Mouse (Mus musculus) heart, adult 11 months (tissue): ENCODE measurements around the gene Hnrnpa2b1.
A peak's percentile ranks its signal among the peaks of the same experiment; 100 is the strongest.

Experiments
- DNase-seq: peaks from one replicate; pipeline ENCODE4 v3.0.0; 2022

Hnrnpa2b1 gene

DNA sequence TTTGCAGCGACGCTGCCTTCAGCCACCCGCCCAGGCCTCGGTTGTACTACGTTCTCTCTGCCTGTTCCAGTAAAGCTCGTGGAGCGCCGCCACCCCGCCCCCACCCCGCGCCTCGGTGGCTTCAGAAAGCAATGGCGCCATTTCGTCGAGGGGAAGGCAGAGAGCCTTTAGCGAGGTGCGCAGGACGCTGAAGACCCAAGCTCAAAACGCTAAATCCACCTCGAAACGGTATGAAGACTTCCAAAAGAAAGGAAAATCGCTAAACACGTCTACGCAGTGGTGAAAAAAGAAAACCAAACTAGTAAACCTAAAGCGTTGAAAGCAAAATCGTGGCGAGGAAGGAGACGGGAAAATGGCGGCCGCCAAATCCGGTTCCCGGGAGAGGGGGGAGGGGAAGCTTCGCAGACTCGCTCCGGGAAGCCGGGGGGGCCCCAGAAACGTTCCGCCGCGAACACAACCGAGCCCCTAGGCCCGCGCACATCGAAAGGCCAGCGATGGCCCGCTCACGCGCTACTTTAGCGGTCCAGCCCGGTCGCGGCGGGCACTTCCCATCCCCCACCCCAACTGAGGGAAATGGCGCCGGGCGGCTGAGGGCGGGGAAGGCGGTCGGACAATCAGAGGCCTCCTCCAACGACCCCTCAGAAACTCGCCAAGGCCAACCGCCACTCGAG lies 668 bp downstream of the Hnrnpa2b1 start:
- peak; percentile 98 for DNase-seq

DNA sequence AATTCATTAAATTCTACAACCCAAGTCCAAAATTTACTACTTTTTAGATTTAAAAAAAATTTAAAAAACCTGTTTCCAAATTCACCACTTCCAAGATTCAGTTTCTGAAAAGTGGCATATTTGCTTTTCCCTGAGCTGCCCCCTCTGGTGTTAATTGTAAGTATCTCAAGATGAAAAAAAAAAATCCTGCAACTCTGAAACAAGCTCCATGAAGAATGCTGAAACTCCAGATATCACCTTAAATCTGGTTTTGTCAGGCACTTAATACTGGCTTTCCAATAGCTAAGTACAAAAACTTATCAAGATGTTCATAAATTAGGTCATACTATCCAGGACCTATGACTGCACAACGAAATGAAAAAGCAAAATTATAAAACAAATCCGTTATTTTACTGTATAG lies 2.0 kb downstream of the Hnrnpa2b1 start:
- no peak for DNase-seq

DNA sequence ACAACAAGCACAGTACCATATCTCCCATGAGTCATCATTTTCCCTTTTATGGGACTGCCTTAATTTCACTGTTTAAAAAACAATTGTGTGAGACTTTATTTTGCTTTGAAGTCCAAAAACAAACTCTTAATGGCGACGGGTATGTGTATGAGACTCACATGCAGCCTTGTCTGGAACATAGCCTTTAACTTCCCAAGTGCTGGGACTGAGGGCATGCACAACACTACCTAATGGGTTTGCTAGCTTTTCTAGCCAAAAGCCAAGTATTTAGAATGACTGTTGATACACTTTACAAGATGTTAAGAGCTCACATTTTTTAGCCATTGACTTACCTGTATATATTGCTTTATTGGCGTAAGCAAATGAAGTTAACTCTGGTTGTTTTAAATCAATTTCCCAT lies 9.3 kb downstream of the Hnrnpa2b1 start:
- DNase-seq = peak; percentile 40

DNA sequence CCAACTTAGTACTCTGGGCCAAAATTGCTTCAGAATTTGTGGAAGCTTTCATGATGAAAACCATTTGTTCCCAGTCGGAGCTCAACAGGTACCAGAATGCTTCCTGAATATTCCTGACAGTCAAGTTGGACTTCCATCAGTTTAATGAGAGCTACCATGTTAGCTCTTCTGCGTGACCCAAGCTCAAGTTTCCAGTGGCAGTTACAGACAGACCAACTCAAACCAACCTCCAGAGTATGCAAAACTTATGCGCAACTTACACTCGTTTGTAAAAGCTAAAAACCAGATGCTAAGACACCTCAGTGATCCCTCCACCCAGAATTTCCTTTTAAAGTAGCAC lies 9.7 kb downstream of the Hnrnpa2b1 start:
- DNase-seq = peak; percentile 40

DNA sequence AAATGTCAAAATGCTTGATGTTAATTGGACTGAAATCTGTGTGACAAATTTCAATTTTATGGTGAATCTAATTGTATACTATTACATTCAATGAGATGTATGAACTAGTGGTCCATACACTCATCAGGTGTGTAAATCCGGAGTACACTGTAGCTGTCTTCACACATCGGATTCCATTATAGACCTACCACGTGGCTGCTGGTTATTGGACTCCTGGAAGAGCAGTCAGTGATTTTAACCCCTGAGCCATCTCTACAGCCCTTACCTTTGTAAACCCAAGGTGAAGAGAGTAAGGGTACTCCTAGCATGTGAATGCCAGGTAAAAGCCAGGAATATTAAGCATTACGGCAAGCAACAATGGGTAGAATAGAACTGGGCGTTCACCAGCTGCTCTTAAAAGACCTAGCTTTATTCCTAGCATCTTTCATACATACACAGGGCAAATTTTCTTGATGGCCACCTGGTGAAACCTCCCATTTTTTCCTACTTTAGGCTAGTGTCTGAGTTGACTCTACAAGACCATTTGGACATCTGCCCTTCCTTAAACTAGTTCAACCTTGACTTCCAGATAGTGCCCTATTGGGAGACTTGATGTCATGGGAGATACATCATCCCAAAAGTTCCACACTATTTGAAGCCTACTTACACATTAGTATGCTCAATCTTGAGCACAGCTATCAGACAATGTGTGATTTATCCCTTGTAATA lies 10.2 kb downstream of the Hnrnpa2b1 start:
- DNase-seq = peak; percentile 82

DNA sequence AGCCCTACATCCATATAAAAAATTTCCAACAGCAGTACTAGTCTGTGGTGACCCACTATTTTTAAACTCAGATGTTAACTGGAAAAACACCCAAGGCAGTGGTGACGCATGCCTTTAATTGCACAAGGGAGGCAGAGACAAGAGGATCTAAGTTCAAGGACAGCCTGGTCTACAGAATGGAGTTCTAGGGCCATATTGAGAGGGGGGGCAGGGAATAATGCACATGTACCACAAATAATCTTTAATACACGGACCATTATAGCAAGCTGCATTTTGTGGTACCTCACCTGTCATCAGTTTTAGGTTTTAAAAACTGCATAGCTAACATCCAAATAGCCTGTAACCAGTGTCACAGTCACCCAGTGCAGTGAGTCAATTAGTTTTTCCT lies 10.8 kb downstream of the Hnrnpa2b1 start:
- peak; percentile 52 for DNase-seq

DNA sequence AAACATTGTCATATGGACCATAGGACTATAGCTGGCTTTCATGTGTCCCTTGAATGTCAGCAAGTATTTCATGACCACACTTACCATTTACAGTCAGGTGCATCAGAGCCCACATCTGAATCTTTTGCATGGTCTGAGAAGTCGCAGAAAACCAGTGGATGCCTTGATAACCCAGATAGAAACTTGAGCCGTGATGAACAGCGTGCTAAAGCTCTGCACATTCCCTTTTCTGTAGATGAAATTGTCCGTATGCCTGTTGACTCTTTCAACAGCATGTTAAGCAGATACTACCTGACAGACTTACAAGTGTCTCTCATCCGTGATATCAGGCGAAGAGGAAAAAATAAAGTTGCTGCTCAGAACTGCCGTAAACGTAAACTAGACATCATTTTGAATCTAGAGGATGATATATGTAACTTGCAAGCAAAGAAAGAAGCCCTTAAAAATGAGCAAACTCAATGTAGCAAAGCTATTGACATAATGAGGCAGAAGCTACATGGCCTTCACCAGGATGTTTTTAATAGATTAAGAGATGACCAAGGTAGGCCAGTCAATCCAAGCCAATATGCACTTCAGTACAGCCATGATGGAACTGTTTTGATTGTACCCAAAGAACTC lies 11.8 kb downstream of the Hnrnpa2b1 start:
- DNase-seq = peak; percentile 65

DNA sequence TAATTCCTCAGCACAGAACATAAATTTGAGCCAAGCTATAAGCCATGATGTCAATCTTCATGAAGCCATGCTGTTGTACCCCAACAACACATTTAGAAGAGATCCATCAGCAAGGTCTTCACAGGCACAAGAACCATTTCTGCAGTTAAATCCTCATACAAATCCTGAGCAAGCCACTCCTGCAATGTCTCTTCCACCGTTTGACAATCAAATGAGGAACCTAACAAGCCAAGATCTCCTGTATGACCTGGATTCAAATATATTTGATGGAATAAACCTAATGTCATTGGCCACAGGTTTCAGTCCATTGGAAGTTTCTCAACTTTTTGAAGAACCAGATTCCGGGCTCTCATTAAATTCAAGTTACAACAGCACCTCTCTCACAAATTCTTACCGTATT lies 12.4 kb downstream of the Hnrnpa2b1 start:
- DNase-seq = peak; percentile 80

DNA sequence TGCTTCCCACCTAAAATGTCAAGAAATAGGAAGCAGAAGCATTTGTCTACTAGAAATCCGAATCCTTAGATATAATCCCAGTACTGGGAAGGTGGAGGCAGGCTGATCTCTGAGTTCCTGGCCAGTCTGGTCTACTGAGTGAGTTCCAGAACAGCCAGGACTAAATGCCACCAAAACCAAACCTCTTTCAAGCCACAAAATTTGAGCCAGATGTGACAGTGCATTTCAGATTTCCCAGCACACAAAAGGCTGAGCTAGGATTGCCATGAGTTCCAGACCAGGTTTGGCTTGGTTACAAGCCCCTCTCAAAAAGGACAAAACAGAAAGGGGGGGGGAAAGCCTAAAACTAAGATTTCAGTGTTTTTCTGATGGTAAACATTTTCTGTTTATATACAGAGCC lies 13.5 kb downstream of the Hnrnpa2b1 start:
- DNase-seq = peak; percentile 56

DNA sequence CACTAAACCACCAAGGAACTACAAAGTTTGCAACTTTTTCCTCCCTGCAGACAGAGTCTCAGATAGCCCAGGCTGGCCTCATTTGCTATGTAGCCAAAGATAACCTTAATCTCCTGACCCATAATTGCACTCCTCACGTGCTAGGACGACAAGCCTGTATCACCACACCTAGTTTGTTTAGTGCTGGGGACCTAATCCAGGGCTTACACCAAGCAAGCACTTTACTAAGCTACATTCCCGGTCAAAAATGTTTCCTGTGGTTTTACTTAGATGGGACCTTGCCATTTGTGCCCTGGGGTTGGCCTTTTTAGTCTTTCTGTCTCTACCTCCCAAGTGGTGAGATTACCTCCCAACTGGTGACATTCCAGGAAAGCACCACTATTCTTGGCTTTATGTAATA lies 14.7 kb downstream of the Hnrnpa2b1 start:
- peak; percentile 60 for DNase-seq

DNA sequence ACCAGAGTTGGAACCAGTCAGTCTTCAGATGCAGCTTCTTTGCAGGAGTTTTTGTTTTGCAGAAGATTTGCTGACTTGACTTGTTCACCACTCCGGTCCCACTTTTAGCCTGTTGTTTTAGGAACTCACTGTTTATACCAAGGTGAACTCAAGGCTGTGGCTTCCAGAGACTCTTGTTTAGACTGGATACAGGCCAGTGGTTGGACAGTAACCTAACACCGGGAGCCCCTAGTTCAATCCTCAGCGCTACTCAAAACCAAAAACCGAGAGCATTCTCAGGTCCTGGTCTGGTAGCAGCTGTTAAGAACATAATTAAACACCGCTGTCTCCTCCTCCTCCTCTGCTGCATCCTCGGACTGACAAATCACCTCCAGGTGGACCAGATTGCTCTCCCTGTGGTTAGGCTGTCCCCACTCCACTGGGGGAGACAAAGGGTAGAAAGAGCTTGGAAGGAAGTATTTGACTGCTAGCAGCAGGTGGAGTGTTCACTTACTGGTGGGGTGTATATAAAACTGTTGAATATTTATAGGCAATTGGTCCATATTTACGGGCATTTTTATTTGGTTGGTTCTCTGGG lies 16.7 kb downstream of the Hnrnpa2b1 start:
- peak; percentile 82 for DNase-seq

DNA sequence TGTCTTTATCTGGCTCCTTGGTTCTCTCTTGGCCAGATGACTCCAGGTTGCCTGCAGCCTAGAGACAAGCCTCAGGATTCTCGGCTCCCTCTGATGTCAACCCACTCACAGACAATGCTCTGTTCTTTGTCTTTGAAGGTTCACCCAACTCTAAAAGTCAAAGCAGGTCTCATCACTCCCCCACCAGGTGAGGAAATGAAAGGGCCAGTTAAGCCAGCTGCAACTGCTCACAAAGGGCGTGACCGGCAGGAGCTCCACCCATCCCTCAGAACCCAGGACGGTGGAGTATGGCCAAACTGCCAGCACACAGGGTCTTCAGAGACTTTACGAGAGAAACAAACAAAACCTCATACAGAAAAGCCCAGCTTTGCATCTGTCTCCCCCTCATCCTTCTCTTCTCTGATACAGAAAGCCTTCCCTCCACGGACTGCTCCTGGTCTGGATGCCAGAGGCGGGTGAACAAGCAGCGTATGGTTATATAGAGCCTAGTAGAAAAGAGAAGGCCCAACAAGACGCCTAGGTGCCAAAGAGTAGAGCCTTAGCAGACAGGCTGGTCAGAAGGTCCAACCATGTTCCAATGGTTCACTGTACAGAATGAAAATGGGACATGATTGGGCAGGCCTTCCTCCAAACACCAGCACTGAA lies 27.4 kb downstream of the Hnrnpa2b1 start:
- peak; percentile 84 for DNase-seq

DNA sequence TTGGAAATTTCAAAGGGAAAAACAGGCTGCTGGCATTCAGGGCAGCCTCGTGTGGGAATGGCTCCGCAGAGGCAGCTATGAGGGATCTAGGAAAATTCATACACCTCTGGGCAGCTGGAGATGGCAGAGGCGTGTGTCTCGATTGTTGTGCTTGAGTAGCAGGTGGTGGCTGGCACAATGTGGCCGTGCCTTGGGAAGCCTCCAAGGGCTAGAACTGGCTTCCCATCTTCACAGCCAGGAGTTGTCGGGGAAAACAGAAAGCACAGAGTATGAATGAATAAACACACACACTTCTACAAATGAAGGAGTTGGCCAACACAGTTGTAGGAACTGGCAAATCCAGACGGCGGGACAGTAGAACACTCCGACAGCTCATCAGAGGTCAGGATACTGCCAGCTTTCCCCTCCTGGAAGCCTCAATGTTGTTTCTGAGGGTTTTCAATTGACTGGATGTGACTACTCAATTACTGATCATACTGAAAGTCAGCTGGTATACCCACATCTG lies 30.8 kb downstream of the Hnrnpa2b1 start:
- peak; percentile 71 for DNase-seq

DNA sequence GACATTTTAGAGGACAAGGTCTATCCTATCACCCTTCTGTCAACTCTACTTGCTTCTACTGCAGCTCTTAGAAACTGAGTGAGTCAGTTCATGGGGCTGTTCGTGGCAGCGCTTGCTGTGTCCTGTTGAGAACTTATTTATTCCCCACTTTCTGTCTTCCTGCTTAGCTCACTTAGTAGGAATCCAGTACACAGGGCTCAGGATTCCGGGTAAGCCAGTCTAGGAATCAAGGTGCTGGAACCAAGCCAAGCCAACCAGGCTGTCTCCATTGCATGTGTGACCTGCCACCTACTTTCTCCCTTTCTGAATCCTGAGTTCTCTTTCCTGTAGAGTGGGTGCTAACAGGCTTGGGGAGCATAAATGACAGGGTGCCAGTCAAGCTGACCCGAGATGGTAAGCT lies 32.0 kb downstream of the Hnrnpa2b1 start:
- DNase-seq = no peak

DNA sequence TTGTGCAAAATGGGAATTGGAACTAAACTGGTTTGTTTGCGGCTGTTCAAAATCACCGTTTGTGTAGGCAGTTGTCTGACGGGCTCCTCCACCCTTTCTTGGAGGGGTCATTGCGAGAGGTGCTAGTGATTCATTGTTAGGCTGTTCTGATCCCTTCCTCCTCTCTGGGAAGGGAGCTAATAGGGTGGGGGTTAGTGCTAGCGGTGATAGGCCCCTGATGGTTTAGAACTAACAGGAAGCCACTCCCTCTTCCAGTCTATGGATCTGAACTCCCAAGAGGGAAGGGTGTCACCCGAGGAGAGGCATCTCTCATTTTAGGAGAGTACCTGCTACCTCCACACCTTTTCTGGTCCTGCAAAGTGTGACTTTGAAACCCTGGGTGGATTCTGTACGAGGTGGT lies 35.4 kb downstream of the Hnrnpa2b1 start:
- no peak for DNase-seq

DNA sequence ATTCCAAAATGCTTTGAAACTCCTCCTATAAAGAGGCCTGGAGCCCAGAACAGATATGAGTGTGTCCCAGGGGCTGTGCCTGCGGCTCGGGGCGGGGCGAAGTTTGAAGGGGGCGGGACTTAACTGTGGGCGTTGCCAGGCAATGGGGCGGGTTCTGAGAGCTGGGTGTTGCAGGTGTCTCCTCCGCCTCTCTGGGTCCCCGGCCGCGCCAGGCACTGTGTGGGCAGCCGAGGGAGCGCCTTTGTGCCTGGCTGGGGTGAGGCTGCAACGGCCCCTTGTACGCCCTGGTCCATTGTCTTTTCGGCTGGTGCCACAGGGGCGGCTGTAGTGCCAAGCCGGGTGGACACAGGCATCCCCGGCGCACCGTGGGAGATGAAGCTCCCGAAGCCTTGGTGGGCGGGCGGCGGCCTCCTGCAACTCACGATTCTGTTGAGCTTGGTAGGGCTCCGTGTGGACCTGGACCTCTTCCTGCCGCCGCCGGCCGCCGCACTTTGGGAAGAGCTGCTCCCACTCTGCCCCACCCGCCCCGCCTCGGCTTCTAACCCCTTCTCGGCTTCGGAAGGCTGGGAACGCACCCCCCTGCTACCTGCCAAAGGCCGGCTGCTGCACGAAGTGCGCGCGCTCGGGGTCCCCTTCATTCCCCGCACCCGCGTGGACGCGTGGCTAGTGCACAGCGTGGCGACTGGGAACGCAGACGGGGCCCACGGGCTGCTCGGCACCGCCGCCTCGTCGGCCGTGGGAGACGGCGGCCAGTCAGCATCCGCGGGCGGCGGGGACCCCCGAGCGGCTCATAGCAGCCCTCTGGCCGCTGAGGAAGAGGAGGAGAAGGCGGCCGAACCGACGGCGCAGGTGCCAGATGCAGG lies 36.9 kb downstream of the Hnrnpa2b1 start, which contains the start of gene Nfe2l3:
Nfe2l3 (plus strand) TSS at position 136 of the 863 bp plus-strand sequence.
- peak; percentile 92 for DNase-seq

DNA sequence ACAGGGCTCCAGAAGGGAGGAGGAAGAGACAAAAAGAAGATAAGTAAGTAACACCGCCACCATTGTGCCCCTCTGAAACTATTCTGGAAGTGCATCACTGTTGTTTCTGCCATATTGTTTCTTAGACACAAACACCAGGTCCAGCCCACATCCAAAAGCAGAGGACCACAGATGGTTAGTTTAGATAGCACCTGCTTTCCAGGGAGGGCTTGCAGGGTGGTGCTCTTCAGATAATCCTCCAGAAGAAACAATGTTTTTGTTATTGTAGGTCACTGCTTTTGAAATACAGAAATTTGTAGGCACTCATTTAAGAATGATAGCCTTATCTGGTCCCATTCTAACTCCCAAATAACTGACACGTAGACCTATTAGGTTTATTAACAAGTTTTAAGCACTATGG lies 45.2 kb downstream of the Hnrnpa2b1 start:
- DNase-seq = no peak

DNA sequence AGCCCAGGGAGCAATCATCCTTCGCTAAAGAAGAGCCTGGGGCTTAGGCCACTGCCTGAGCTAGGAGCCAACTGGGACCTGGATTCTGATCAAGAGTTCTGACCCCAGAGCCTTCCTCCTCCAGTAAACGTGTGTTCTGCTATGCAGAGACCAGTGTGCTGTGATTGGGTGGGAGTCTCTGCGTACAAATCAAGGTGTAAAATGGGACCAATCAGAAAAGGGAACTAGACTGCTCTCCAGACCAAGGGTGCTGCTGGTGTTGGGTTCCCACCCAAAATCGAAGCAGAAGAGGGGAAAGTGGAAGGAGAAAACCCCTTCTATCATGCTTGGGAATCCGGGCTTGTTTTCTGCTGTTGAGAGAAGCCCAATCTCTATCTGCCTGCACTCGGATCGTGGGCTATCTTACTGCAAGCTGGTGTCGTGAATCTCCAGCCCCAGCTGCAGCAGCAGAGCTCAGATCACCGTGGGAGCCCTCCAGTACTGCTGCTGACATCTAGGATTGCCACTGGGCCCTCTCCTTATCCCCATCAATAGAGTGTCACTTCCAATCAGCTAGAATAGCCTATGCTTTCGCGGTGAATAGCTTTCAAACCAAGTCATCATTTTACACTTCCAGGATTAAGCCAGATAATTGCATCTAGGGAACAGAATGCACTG lies 46.1 kb downstream of the Hnrnpa2b1 start:
- DNase-seq = no peak

DNA sequence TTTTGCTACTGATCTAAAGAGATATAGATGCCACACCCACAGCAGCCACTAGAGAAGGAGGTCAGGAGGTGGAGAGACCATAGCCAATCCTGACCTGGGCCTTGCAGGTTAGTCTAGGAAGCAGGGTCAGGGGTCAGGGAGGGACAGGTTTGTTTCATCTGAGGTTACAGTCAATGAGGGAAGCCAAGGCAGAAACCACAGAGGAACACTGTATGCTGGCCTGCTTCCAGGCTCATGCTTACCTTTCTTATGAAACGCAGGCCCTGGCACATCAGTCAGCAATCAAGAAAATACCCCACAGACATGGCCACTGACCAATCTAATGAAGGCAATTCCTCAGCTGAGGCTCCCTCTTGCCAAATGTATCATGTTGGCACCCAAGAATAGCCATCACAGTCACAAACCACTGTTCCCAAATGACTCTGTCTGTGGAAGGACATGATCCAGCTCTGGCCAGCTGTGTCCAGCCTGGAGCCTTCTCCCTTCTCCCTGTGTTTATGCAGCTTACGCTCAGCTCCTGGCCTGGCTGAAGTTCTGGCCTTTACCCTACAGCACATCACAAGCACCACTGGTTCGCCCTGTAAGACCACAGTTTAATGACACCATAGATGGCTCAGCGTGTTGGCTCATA lies 52.3 kb downstream of the Hnrnpa2b1 start:
- no peak for DNase-seq

DNA sequence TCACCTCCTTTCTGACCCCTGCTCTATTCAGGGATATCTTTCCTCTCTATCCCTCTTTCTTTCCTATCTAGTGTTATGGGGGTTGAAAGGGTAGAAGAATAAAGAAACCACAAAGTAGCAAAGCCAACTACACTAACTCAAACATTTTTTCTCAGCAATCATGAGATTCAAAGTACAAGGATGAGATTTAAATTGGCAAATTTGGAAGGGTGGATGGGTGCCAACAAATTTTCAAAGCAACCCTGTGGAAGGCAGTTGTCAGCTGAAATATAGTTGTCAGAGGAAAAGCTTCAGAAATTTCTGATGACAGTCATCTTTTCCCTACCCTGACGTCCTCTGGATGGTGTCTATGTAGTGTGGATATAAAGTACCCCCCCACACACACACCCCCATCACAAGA lies 53.3 kb downstream of the Hnrnpa2b1 start:
- no peak for DNase-seq
